Mouse (Mus musculus) mouse embryonic stem cell (cell line): ENCODE results near the gene Scyl1.

ENCODE experiments used
- in situ Hi-C, 2 experiments: fragments of 300-500 bp; cut with MboI; formaldehyde crosslinking; loops; 1 replicate in 1 of 2; 3 replicates in 1 of 2; pipeline ENCODE4 v1.14.3; 2019 to 2020; ENCODE audit warnings: low sequenced_read_pairs in 2 of 2, low pct_unique_long_range_greater_than_20kb in 1 of 2, mixed read lengths in 1 of 2; ENCODE audit not compliant: unreplicated experiment in 1 of 2

Scyl1 gene

DNA sequence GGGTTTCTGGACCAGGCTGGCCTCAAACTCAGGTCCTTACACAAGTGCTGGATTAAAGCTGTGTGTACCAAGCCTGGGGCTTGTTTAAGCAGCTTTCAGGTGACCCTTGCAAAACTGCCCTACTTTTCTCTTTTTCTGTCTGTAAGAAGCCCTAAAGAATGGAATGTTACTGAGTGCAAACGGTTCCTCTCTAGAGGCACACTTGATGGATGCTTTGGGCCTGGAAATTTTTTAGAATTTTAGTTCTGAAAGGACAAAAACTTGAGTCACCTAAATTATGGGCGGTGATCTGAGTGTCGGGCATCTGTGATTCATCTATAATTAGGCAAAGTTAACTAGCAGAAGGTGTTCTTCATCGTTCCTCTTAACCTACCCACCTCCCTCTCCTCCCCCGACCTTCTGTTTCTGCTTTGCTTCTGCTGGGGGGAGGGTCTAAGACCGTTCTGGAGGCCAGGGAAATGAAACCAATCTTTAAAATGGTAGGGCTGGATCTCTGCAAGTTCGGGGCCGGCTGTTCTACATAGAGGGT is 33.2 kb upstream of the Scyl1 start:
- in situ Hi-C loops, result no loop called here

DNA sequence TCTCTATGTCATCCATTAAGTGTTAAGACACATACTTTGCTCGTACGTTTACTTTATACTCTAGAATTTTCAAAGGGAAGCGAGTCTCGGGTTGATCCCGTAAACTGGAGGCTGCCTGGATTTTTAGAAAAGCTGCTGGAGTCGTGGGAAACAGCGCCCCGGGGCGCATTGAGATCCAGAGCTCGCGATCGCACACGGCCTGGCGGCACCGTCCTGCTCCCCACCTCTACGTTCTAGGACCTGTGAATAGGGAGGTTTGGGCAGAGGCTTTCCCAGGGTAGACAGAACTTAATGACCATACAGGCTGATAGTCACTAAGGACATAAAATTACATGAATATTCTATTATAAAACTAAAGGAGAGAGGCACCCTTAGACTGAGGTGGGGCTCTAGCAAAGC is 32.7 kb upstream of the Scyl1 start:
- in situ Hi-C loops, result no loop called here

DNA sequence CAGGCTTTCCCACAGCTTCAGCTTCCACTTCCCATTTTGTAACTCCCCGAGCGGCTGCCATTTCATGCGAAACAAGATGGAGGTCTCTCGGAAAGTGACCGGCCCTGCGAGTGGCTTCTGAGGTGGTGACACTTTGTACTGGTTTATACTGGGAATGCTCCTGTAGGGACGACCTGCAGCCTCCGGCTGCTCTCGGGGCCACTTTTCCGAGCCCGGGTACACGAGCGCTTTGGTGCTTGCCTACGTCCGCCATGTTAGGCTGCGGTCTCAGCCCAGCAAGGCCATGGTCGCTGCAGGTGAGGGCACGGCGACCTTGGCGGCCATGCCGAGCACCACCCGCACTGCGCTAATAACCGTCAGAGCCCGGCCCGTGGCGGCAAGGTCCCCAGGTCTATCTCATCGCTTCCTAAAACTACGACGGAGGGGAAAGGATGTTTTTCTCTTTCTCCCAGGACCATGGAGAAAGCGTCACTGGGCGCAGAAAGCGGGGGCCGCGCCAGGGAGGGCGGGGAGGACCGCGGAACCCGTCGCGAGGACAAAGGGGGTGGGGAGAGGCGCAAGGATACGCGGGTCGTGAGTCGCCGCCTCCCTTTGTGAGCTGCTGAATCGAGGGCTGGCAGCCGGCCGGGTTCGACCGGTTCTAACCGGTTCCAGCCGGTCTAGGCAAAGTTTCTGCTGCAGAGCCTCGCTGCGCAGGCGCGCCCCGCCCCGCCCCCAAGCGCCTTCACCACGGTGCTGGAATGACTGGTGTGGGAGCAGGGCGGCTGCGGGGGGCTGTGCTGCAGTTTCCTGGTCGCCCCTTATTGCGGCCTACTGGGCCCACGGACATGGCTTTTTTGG is 32.0 kb upstream of the Scyl1 start:
- in situ Hi-C loops, result no loop called here

DNA sequence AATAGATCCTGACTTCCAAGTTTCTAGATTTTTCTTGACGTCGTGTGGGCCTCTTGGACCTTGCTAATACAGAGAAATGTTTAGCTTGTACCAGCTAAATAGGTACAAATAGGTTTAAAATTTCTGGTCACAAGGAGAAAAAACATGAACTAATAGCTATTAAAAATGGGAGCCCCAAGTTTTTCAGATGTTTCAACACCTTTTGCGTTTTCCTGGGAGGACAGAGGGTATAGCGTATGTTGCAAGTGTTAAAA is 31.5 kb upstream of the Scyl1 start:
- in situ Hi-C loops, result no loop called here

DNA sequence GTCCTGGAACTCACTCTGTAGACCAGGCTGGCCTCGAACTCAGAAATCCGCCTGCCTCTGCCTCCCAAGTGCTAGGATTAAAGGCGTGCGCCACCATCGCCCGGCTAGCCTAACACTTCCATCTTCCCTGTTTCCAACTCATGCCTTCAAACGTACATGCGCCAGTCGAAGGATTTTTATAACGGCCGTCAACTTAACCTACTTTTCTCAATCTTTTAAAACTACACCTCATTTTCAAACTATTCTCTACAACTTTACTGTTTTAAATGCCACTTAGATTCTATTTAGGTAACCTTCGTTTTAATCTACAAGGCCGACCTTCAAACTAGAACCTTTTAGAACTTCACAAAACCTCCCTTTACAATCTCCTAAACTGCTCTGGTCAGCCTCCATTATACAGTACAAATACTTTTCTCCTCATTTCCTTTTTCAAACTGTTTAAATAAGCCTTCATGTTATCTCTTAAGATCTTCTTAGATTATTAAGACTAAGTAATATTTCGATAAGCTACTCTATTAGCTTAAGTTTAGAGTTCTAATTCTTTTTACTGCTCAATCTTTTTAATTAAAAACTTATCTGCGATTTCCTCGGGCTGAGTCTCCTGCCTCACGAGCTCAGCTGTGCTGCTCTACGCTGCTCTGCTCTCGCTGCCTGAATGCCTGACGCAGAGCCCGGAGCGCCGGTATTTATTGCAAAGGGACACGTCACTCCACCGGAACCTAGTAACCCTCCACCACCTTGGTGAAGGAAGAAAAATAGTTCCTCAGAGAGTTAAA is 31.0 kb upstream of the Scyl1 start:
- in situ Hi-C loops, result no loop called here

DNA sequence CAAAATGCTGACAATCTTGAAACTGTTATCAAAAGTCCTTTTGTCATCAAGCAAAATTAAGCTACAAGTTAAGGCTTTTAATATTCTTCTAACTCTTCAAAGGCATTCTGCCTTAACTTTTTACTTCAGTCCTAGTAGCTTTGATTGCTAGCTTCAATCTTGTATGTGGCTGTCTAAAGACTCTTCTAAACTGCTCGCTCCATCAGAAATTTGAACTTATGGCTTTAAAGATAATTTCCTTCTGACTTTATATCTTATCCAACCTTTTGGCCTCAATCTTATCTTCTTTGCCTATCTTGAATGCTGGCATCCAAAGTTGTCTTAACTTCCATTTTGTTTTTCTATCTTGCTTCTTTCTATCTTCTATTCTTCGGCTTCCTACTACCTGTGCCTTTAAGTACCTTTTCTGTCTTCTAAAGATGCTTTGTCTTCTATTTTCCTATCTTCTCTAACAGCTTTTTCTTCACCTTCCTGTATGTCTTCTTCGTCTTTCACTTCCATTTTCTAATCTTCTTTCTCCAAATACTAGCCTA is 30.3 kb upstream of the Scyl1 start:
- in situ Hi-C loops, result no loop called here

DNA sequence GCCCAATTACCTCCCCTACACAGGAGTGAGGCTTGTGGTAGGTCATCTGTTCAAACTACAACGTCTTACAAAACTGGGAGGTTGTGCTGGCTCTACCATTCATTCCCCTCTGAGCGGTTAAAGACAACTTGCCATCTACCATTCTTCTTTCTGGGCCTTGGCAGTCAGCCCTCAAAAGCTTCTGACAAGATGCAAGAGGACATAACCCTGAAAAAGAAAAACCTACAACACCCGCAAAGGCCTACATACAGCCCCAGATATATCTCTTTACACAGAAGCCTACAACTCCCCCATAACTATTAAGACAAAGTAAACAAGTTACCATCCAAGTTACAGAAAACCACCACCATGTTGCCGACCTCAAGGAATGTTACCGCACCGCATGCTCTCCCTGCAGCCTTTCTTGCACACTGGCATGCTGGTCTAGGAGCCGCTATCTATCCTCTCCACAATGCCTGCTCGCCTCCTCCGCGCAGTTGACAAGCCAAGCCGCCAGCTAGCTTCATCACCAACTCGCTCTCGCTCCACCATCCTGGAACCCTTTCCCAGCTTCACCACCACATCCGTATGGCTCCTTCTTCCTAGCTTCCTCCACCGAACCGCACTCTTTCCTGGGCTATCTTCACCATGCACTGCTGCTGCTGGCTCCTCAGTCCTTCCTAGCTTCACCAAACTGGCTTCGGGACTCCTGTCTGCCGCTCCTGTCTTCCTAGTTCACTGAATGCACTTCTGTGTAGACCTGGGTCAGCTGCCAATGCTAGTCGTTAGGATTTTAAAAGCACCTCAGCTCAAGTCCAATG is 29.6 kb upstream of the Scyl1 start:
- in situ Hi-C loops, result no loop called here

DNA sequence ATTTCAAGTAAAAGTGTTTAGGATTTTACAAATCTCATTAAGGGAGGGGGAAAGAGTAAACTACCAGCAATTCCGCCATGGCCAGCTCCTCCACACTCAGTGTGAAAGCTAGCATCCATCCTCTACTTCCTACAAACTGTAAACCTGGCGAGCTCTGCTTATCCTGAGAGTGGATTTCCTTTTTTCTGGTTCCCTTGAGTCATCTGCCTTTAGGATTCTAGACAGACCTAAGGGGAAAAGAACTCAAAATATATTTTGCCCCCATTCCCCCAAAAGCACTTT is 29.1 kb upstream of the Scyl1 start:
- in situ Hi-C loops, result no loop called here

DNA sequence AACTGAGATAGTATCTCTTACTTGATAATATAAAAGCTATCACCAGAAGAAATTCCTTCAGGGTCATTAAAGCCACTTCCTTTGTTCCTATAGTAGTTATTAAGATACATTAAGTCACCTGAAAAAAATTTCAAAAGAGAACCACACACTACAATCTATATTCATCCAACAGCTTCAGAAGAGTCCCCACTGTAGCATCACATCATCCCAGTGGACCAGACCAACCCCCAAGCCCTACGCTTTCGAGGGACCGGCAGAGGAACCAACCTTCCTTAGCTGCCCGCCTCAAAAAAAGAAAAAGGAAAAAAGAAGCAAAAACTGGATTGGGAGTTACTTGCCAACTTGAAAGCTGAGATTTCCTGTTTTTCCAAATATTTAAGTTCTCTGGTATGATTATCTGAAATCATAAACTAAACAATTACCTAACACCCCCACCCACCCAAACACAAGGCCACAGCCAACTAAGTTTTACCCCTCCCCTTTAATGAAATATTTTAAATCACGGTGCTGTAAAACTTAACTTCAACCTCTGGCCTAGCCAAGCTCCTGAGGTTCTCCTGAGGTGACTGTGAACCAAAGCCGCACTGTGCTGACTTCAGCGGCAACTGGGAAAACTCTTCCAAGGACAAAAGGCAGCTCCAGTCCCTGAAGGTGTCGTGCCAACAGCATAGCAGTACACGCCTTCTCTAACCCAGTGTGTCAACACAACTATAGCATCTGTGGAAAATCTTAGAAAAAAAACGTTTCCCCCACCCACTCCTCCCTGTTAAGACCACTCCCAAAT is 28.5 kb upstream of the Scyl1 start:
- in situ Hi-C loops, result loop anchor here in 1 of 2 experiments (10.0 kb wide), 1 partner anchor 55 kb away; no protein-coding TSS in a partner anchor

DNA sequence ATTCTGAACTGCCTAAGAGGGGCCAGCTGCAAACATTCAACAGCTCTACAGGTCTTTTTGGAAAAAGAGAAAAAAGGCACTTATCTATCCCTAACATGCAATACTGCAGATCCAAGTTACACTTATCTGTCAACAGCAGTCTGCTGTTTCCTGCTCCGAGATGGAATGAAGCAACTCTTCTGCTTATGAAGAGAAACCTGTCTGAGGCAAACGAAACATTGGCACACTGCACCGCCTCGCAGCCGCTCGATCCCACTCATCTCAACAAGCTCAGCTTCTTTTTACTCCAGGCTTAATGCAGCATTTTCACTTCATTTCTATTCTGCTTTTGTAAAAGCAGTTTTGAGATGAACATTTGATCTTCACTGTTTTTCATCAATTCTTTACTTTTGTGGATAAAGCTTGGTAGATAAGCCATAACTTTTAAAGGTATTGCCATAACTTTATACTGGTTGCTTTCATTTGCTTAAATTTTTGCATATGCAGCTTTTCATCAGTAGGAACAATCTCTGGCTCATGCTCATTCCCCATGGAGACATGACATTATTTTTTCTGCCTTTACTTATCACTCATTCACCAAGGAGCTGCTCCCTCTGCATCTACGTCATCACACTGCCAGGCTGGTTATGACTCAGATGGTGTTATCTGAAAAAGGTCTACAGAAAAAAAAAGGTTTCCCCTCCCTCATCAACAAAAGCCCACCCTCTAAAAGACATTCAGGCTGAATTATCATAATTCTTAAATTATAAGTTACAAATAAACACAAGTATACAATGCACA is 27.7 kb upstream of the Scyl1 start:
- in situ Hi-C loops, result loop anchor here in 1 of 2 experiments (10.0 kb wide), 1 partner anchor 56 kb away; no protein-coding TSS in a partner anchor

DNA sequence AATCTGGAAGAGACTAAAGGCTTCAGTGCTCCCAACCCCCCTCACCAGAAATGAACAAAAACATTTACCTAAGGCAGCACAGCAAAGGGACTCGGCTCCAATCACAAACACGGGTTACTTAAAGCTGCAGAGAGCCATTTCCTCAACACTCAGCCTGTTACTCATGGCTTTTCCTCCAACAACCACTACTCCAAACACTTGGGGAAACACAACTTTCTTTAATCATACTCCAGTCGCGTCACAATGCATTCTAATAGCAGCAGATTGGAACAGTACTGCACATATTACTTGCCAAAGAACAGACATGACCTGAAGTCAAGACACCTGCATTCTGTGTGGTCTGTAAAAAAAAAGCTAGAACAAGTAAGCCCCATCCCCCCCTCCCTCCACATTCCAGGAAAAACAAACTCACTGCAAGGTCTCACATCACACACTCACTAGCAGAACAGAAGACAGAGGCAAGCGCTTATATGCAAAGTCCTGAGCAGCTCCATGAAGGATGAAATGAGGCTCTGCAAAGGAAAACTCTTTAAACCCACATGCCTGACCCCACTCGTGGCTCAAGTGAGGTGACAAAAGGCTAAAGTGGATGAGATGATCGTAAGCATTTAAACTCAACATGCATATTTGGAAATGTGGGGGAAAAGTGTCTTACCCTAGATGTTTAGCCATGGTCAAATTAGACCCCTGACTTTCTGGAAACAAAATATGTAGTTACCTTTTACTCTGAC is 26.3 kb upstream of the Scyl1 start:
- in situ Hi-C loops, result loop anchor here in 1 of 2 experiments (10.0 kb wide), 1 partner anchor 57 kb away; no protein-coding TSS in a partner anchor

DNA sequence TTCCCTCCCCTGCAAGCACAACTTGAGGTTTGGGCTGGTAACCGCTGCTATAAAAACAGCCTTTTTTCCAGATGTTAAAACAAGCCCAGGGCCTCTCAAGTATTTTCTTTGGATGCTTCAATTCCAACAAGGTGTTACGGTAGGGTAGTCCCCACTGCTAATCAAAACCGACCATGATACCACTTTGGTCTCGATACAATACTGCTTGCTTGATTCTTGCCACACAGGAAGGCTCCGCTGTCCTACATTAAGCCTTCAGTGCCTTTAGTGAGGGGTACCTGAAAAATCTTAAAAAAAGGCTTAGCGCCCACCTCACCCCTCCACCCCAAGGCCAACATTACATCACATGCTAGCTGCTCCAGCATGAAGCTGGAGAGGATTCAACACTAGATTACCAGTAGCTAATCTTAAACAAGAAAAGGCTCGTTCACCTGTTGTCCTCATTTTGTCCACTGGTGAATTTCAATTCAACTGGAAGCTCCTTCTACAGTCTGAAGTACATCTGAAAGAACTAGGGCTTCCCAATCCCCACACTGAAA is 25.4 kb upstream of the Scyl1 start:
- in situ Hi-C loops, result loop anchor here in 1 of 2 experiments (10.0 kb wide), 1 partner anchor 58 kb away; no protein-coding TSS in a partner anchor

DNA sequence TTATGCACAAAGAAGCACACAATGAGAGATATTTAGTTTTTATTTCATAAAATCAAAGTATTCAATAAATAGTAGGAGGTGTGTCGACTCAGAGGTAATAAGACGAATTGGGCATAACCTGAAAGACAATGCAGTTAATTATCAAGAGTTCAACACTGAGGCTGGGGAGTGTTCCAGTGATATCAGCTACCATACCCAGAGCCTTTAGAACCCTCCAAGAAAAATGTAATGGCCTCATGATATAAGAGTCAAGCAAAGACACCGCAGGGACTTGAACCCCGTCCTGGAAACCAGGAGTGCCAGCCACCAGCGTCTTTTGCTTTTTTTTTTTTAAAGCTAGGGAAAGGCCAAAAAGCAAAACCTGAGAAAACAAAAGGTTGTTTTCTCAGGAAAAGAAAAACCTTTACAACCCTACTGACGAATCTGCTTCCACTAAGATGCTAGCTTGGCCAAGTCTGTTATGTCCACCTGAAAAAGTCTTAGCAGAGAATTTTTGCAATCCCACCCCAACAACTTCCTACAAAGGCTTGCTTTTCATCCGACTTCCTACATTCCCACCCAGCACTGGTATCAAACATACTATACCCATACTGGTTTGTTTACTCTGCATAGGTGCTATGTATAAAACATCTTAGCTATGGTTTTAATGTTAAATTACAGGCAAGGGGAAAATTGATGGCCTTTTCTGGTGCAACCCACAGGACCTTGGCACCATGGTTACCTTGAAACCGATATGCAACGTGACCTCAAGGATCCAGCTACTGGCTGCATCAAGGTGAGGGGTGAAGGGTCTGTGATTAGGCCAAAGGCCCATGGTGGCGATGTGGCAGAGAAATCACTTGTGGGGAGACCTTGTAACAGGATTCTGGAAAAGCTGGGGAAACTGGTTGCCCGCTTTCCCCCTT is 24.7 kb upstream of the Scyl1 start:
- in situ Hi-C loops, result loop anchor here in 1 of 2 experiments (10.0 kb wide), 1 partner anchor 59 kb away; no protein-coding TSS in a partner anchor

DNA sequence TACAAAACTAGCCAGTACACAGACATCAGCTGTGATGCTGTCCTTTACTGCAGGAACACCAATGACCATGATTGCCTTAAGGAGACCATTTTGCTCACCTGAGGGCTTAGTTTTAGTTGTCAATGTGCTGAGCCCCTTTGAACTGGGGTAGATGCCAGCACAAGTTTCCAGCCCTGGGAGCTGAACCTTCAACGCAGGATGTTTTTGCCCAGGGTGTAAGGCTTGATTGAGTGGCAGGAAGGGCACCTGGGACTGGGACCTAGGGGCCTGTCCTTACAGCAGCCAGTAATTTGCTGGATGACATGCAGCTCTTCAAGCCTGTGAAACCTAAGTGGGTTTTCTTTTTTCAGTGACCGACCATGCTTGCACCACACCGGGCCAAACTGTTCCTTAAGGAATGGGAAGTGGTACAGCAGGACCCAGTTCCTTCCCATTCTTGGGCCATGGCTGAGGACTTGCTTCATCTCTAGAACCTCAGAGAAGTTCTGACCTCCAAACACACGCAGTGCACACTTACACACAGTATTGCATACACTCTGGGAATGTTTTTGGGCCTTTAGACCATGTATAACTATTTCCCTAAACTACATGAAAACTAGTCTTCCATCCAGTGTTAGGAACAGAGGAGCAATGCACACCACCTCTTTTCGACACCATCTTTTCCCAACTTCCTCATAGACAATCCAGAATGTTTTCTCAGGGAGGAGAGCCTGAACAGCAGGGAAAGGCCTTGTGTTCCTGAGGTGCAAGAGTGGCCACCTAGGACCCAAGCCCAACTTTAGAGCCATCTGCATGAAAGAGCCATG is 23.8 kb upstream of the Scyl1 start:
- in situ Hi-C loops, result loop anchor here (5.0 to 10.0 kb wide), 3 partner anchors 57 to 82 kb away; partner anchors contain the start of genes Frmd8 (in 1 of the 2) and Slc25a45 (in 1 of the 2)
